Mouse (Mus musculus) adrenal gland, postnatal 10 days (tissue): ENCODE data around the gene Peak1. TPM values are rescaled to one million over a fixed set of nuclear protein-coding genes. Genes with fewer than 3 reads are reported as not detected.

Source experiments
- DNase-seq: peaks from one replicate; pipeline ENCODE4 v3.0.0; 2021; ENCODE audit warnings: mixed read lengths
- total RNA-seq, 2 experiments: library from RNA; stranded (reverse); gene quantifications; 2 replicates each; pipeline ENCODE4 v1.2.3; 2021

Gene Peak1
- total RNA-seq, 2 experiments from 2014 or later, result 37.0 to 46.9 TPM

DNA sequence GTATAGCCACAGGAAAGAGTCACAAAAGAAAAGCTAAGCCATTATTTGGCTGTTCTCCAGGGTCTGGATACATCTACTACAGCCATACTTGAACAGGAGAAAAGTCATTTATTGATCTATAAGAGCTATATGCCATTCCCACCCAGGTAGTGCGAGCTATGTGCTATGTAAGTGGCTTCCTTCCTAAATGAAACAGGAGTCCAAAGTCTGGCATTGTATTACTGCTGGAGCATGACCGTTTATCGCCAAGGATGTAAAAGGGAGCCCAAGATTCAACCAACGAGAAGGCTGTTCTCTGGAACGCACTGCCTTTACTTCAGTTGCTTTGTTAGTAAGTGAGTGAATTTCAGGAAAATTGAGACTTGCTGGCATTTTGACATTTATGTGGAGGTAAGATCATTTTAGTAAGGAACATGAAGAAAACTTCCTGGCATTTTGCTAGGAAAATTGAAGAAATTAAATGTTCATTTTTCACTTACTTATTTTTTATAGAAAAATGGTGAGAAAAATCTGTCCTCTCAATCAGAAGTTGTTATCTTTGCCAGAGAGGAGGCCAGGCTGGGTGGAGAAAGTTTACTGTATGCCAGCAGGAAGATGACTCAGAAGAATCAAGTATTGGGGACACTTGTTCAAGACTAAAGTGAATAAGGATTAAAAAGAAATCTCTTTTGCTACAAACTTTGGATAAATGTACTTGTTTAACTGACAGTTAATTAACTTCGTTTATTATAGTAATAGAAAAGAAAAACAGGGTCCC is 162.0 kb downstream of the Peak1 start:
- no peak for DNase-seq

DNA sequence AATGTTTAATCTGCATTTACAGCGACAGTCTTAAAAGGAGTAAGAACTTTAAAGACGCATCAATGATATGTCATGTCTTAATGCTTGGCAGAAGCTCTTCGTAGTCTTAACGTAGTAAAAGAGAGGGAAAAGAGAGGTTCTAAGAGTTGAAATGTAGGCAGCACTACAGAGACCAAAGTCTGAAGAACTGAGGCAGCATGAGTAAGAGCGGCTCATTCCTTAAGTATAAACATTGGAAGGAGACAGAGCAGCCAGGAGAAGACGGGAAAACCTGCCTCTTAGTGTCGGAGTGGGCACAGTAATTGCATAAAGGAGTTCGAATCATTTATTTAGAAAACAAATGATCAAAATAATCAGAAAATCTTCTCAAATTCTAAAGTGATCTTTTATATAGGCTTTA is 173.5 kb downstream of the Peak1 start:
- no peak for DNase-seq

DNA sequence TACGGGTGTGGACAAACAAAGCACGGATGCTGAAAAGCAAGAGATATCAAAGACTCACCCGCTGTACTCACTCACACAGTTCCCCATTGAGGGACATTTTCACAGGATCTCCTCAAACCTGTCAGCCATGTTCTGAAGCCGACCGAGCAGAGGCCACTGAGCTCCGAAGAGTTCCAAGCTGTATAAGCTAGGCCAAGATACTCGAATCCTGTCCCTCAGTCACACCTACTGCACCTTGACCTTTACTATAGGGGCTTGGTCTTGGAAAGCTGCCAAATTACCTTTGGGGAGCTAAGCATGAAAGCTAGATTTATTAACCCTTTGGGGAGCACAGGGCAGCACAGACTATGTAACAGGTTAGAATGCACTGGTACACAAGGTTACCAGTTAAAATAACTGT is 174.0 kb downstream of the Peak1 start:
- no peak for DNase-seq

DNA sequence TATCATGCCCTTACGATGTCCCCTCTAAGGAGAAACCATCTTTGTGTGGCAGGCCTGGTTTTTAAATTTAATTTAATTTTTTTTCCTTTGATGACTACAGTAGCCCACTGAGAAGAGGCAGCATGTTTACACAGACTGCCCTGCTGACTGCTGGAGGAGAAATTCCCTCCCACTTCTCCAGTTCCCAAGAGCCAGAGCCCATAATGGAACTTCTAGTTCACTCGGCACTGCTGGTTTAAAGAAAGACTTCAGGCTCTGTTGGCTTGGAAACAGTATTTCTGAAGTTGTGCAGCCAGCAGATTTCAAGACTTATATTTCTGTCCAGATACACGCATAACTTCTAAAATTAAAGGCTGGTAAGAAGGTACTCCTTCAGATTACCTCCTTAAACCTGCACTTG is 175.2 kb downstream of the Peak1 start:
- no peak for DNase-seq

DNA sequence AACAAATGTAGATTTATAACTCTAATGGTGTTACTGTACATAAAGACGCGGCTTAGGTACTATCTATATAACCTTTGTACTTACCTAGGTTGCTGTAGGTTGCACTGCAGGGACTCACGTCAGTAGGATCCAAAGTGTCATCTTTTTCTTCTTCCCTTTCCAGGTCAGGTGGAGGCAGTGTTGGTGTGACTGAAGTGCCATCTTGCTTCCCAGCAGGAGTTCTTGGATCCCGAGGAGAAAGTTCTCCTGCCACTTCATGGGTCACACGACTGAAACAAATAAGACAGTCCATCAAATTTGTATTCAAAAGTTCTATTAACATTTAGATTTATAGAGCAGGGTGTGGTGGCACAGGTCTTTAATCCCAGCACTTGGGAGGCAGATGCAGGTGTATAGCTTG is 176.8 kb downstream of the Peak1 start:
- no peak for DNase-seq

DNA sequence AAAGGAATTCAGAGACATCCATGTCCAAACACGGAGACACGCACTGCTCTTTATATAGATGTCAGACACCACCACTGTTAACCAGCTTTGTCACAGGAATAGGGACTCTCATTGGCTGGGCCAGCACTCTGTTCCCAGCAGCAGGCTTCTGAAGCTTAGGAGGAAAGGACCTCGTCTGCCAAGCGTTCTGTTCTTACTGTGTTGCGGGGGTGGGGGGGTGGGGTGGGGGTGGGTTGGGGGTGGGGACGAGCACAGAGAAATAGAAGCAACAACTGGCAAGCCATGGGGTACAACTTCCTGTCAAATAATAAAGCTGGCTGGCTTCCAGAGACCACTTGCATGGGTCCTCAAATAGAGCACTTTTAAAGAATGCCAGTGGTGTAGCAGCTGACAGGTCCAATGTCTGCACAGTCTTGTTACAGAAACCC is 182.0 kb downstream of the Peak1 start:
- no peak for DNase-seq

DNA sequence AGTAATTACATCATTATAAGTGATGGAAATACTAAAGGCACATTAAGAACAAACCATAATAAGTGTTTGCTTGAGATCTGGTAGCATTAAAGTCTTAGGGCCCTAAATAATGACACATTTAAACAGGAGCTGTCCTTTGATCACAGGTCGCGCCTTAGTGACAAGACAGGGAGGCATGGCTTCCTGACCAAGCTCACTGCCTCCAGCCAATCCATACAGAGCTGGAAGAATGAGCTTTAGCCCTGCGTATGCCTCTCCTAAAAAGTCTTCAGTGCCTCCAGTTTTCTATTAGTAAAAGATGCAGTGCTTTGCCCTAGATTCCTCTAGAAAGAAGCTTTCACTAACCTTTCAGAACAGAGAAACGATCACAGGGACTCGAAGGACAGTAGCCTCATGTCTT is 182.6 kb downstream of the Peak1 start:
- no peak for DNase-seq

DNA sequence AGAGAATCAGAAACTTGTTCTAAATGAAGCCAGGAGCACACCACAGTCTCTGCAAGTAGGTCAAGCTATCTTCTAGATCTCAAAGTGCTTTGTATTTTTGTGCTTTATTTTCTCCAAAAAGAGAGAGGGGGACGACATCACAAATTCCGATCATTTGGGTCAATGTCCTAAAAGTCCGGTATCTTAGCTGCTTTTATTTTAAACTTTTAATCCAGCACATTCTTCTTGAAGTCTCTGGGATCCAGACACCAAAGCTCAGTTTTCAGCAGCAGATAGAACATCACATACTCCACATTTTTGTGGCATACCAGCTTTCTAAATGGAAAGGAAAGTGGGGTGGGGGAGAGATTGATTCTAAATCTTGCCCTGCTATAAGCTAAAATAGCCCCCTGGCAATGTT is 183.3 kb downstream of the Peak1 start:
- no peak for DNase-seq

DNA sequence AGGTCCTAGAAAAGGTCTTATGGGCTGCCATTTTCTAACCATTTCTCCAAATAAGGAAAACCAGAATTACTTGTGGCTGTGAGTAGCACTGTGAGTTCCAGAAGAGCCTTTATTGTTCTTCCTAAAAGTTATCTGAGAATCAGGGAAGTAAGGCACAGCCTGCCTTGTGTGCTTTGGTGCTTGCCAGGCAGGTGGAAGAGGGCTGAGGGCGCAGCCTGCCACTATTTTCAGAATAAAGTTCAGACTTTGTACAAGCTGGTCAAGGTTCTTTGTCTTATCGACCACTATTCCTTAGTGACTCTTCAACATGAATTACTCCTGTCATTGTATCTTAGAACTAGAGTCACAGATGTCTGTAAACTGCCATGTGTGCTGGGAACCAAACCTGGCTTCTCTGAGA is 184.6 kb downstream of the Peak1 start:
- no peak for DNase-seq

DNA sequence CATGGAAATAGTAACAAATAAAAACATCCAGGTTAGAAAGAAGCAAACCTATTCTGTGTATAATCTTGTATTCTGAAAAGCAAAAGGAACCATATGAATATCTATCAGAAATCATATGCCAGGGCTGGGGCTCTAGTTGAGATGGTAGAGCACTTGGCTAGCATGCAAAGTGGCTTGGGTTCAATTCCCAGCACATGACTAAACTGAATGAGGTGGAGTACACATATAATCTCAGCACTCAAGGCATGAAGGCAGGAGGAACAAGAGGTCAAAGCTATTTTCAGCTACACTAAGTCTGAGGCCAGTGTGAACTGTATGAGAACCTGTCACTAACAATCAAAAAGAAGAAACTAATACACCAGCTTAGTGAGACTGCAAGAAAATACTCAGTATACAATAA is 187.0 kb downstream of the Peak1 start:
- no peak for DNase-seq

DNA sequence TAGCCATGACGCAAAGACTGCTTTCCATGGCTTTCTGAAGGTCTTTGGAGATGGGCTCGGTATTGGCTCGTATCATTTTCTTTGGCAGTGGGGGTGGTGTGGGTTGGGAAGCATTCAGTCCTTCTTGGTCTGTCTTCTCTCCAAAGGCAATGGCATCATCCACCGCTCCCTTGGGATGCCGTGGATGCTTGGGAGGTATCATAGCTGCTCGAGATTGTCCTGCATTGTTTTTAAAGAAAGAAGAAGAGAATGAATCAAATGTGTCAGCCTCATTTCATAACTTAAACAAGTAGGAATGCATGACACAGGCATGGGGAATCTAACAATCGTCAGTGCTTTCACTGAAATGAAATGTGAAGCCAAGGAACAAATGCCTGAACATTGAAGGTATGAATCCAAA is 190.2 kb downstream of the Peak1 start:
- no peak for DNase-seq

DNA sequence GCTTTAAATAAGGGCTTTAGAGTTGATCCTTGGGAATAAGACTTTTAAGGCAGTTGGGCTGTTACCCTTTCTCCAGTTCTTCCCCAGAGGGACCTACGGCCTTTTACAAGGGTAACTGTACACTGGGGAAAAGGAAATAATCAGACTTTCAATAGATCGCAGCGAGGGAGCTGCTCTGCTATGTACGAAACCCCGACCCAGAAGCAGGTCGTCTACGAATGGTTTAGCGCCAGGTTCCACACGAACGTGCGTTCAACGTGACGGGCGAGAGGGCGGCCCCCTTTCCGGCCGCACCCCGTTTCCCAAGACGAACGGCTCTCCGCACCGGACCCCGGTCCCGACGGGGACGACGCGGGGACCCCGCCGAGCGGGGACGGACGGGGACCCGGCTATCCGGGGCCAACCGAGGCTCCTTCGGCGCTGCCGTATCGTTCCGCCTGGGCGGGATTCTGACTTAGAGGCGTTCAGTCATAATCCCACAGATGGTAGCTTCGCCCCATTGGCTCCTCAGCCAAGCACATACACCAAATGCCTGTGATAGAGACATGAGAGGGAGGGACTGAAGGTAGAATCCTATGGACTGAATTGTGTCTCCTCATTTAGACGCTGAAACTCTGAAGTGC is 194.3 kb downstream of the Peak1 start:
- DNase-seq, result peak; percentile 80

DNA sequence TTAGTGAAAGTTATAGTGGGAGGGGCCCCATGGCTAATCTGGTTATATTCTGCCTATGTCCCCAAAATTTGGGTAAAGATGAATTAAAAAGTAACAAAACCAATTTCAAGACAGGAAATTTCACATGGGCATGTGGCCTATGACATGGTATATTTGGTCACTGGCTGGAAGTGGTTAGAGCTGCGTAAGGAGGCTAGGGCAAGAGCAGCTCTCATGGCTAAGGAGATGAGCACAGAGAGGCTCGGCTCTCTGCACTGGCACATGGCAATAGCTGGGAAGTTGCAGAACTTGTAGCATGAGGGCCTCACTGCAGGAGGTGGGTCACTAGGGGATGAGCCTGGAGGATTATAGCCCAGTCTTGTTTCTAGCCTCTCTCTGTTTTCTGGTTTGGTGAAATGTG is 199.0 kb downstream of the Peak1 start:
- no peak for DNase-seq

DNA sequence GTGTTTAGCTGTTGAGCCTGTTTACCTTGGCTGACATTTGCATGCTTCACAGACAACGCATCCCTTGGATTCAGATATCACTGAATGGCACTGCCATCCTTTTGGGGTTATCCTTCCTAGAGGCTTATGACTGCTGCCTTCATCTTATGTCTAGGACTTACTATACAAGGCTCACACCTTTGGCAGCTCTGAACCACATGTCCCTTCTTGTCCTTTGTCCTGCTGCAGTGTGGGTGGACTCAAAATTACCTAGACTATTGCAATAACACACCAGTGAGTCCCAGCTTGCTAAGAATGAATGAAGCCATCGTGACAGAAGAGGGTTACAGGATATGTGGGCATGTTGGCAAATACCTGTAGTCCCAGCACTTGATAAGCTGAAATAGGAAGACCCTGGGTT is 199.8 kb downstream of the Peak1 start:
- DNase-seq, result no peak

DNA sequence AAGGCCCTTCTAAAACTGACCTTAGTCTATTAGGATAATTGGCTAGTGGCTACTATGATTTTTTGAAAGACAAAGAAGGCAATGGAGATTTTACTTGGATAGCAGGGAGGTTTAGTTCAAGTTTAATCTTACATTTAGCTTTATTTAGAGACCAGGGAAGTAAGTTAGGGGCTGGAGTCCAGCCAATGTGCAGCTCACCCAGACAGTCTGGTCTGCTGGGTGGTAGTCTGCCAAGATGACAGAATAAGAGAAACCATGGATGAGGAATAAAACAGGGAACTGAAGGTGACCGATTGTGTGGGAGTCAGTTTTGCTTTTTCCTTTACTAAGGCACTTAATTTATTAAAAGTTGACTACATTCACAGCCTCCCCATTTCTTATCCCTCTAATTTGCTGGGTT is 200.5 kb downstream of the Peak1 start:
- DNase-seq, result no peak

DNA sequence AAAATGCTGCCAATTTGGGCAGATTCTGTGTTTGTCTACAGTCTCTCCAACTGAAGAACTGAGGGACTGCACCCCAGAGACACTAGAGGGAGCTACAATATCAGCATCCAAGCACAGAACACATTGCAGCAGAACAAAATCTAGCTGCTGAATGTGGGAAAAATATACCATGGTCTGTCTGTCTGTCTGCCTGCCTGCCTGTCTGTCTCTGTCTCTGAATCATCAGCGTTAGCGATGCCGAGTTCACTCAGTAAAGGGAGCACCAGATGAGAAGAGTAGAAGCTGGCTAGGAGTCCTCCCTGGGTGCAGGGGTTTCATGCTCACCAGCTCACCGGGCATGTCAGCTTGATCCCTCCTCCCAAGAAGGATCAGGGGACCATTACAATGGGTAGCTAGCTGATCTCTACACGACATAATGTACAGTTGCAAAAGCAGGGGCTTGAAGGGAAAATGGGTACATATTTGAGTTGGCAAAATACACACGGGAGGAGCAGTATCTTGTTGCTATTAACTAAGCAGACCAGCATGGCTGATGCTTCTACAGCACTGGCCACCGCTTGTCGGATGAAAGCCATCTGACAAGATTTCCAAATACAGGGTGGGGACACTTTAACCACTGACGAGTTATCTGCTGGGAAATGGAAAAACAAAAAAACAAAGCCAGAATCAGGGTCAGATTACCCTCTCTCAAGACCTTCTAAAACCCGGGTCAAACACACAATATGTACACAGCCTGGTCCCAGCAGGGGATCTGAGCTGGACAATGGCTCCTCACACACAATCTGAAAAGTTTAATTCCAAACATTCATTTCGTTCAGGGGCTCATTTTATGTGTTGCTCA is 204.2 kb downstream of the Peak1 start:
- peak; percentile 54 for DNase-seq

DNA sequence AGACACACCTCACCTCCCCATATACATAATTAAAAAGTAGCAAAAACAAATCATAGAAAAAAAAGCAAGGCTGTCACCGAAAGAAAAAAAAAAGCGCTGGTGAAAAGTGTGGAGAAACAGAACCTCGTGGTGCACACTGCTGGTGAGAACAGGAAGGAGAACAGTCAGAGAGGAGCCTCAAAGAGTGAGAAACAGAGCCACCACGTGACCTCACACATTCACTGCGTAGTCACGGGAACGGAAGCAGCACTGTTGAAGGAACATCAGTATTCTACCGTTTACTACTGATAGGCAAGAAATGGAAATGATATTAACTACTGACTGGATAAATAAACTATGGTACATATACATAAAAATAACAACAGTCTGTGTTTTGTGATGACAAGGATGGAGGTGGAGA is 209.1 kb downstream of the Peak1 start:
- no peak for DNase-seq

DNA sequence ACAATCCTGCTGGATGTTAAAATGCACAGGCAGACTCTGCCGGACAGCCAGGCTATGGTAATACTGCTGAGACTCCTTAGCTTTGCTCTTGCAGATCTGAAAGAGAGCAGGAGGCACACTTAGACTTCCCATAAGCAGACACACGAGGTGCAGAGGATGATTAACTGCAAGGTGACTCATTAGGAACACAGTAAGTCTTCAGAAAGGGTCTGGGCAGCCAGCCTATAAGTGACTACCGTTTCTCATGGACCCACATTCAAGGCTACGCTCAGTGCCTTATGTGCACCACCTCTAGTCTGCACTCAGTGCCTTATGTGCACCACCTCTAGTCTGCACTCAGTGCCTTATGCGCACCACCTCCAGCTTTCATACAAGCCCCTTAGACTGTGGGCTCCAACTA is 210.4 kb downstream of the Peak1 start:
- no peak for DNase-seq

DNA sequence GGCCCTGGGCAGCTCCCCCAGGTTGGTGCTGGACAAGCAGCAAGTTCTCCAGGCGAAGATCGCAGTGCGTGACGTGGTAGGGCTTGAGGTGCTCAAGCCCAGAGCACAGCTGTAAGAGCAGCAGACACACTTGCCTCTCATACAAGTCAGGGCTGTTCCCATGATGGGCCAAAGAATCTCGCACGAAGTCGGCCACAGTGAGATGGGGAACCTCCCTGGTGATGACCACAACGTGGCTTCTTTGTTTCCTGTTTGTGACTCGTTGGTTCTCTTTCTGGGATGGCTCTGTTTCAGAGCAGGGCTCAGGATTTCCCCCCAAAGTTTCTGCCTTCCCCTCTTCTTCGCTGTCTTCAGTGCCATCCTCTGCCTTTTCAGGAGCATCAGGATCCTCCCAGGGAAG is 210.8 kb downstream of the Peak1 start:
- DNase-seq, result no peak

DNA sequence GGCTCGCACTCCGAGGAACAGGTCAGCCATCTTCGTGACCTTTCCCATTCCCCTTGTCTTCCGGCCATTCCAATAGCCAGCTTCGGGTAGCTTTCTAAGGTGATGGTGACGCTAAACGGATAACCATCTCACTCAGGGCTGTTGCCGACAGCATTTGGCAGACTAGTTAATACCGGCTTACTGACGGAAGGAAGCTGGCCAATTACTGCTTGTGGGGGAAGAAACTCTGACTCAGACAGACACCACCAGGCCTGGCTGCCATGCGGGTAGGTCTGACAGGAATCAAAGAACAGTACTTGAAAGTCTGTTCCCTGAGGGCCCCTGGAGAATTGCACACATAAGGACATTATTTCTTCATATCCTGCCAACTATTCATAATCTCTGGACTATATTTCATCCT is 212.5 kb downstream of the Peak1 start:
- no peak for DNase-seq

DNA sequence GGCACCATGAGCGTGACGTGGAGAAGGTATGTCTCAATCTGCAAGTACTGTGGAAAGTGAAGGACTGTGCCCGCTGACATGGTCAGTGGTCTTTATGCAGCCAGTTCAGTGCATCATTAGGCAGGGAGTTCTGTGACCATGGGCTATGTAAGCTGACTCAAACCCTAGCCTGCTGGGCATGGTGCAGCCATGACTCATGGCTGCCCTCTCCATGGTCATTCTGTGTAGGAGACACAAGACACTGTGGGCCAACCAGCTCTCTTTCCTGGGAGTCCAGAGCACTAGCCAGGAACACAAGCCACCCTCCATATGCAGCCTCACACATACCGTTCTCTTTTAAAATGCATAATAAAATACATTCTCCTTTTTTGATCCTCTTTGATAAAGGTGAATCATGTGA is 213.6 kb downstream of the Peak1 start:
- no peak for DNase-seq

DNA sequence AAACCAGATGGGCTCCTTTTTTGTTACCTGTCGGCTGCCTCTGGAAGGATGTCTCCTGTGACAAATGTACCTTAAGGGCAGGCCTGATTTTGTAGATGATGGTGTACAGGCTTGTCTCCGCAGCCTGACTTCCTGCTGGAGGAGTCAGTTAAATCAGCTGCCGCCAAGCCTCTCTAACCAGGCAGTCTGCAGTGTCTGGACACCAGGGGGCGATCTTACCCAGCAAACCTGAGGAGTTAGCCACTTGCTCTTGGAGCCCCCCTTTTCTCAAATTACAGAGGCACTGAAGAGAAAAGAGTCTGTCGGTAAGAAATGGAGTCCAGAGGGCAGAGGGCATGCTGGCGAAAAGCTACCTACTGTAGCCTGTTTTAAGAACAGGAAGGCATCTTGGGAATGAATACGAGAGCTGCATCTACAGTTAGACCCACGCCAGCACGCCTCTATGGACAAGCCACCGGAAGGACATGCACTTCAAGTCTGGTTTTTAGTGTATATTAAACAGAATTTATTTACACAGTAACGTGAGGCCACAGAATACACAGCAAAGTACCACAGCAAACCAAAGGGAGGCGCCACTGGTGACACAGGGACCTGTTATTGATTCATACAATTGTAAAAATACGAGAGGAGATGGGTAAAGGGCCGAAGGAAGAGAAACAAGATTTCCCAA is 217.1 kb downstream of the Peak1 start:
- peak; percentile 92 for DNase-seq

DNA sequence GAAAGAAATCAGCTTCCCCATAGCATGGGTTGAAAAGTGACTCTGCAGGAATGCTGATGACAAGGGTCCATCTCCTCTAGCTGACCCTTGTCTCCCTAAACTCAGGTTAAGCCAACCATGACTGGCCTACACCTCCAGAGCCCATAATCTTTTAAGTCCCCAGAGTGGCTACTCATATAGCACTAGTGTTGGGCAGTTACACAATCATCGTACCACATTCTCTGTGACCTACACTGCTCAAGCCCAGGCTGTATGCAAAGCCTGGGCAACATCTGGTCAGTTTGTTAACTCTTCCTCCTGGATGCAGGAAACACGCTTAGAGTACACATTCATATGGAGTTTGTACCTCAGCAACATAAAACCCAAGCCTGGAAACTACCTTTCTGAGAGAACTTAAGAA is 217.7 kb downstream of the Peak1 start:
- DNase-seq, result no peak
